Mouse (Mus musculus) heart, embryonic 14.5 days (tissue): ENCODE results near the gene Vmn2r16. TPM values are rescaled to one million over a fixed set of nuclear protein-coding genes. Genes with fewer than 3 reads are reported as not detected.

Experiments
- ATAC-seq: fragments of 200-750 bp; cut with Nextera tagmentation; 2 replicates; pipeline ENCODE4 v1.8.0; 2017; ENCODE audit warnings: low read depth, moderate TSS enrichment; ENCODE audit not compliant: insufficient number of reproducible peaks, insufficient read depth, low FRiP score
- H3K27ac ChIP-seq, 2 experiments: fragments of 200-500 bp in 1 of 2; fragments of 300-500 bp in 1 of 2; sonication (generic) in 1 of 2; replicated peaks in 1 of 2; 2 replicates each; pipeline ENCODE4 v1.5.1; 2012 to 2014; ENCODE audit warnings: low read depth in 2 of 2, low read length in 2 of 2, control low read depth in 1 of 2, mild to moderate bottlenecking in 1 of 2, mixed read lengths in 1 of 2; ENCODE audit not compliant: control insufficient read depth in 1 of 2, insufficient read depth in 1 of 2
- H3K27me3 ChIP-seq: fragments of 300-500 bp; sonication (generic); 2 replicates; pipeline ENCODE4 v1.6.1; 2014; ENCODE audit warnings: mild to moderate bottlenecking, low read length, control low read depth; ENCODE audit not compliant: control insufficient read depth, insufficient read depth
- H3K36me3 ChIP-seq: fragments of 300-500 bp; sonication (generic); 2 replicates; pipeline ENCODE4 v1.6.1; 2014; ENCODE audit warnings: mild to moderate bottlenecking, control low read depth, low read length, mixed read lengths; ENCODE audit not compliant: control insufficient read depth, insufficient read depth
- H3K4me1 ChIP-seq, 2 experiments: fragments of 200-500 bp in 1 of 2; fragments of 300-500 bp in 1 of 2; sonication (generic) in 1 of 2; 2 replicates each; pipeline ENCODE4 v1.6.1; 2012 to 2014; ENCODE audit warnings: low read length in 2 of 2, control low read depth in 1 of 2, mixed read lengths in 1 of 2; ENCODE audit not compliant: control insufficient read depth in 2 of 2, insufficient read depth in 2 of 2
- H3K4me2 ChIP-seq: fragments of 300-500 bp; sonication (generic); 2 replicates; pipeline ENCODE4 v1.6.1; 2014; ENCODE audit warnings: mild to moderate bottlenecking, low read length
- H3K4me3 ChIP-seq, 2 experiments: fragments of 200-500 bp in 1 of 2; fragments of 300-500 bp in 1 of 2; sonication (generic) in 1 of 2; 2 replicates each; pipeline ENCODE4 v1.5.1; 2012 to 2014; ENCODE audit warnings: low read length in 2 of 2, mild to moderate bottlenecking in 2 of 2, control low read depth in 1 of 2, low read depth in 1 of 2, moderate library complexity in 1 of 2; ENCODE audit not compliant: control insufficient read depth in 1 of 2, insufficient read depth in 1 of 2
- H3K9ac ChIP-seq: fragments of 300-500 bp; sonication (generic); 2 replicates; pipeline ENCODE4 v1.6.1; 2014; ENCODE audit warnings: mild to moderate bottlenecking, low read length
- H3K9me3 ChIP-seq: fragments of 300-500 bp; sonication (generic); 2 replicates; pipeline ENCODE4 v1.6.1; 2016; ENCODE audit warnings: low read length, control low read depth; ENCODE audit not compliant: control insufficient read depth
- WGBS: fragments of 180-500 bp; shearing (Covaris S2); extraction: QIAGEN DNeasy Blood & Tissue Kit; methylation state at CpG from one replicate; pipeline ENCODE4 v1.1.7; 2014; 5-methylcytosine and 5-hydroxymethylcytosine counted together
- polyA plus RNA-seq: library from polyadenylated mRNA; unstranded; fragments of >200 nt; fragmentation: Nextera tagmentation; extraction: Ambion mirVana; gene quantifications from 2 replicates; pipeline ENCODE4 v1.2.1, GENCODE M21; 2014

Vmn2r16 gene
- not detected in 2 replicates for polyA plus RNA-seq

DNA sequence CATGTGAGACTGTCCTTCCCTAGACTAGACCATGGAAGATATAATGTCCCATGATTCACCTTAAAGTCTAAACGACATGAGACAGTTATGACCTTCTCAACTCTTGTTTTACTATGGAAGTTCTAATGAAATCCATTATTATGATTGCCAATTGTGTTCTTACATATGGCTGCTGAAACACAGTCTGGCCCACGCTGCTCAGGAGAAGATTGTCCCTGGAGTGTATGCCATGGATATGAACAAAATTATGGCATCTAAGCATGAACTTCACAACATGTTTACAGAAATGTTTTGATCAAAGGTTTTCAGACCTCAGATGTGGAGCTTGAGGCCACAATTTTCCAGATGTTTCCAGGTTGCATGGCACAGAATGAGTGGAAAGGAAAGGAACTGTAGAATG, at the start of gene Vmn2r16:
Gene Vmn2r16, plus strand, starts transcription at position 301 of the 400 bp plus-strand sequence.
- Histone ChIP-seq H3K9me3 (peaks cover 18% of the 10 kb centered on the region), H3K36me3 (no peaks in the 10 kb centered on the region), H3K27ac (no peak within 1 kb of the TSS), H3K9ac (no peak within 1 kb of the TSS), H3K4me2 (no peak within 1 kb of the TSS), H3K27me3 (no peaks in the 10 kb centered on the region), H3K4me1 (no peaks in the 10 kb centered on the region), H3K4me3 (no peak within 1 kb of the TSS)
- WGBS: 42% methylated on average over 2 of the region's 2 CpGs
- no peak for ATAC-seq

DNA sequence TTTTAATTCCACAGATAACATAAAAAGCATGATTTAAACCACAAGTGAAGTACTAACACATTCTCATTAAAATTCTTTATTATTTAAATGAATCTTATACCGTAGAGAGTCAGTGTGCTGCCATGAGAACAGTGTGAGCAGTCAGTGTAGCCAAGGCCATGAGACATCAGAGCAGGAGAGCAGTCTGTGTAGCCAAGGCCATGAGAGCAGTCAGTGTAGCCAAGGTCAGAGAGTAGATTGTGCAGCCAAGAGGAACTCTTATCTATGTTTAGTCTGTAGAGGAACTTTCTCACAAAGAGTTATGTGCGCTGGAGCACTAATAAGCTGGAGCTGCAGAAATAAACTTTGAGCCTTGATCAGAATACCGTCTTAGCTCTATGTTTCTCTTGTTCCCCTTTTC, 35.3 kb upstream of the Vmn2r16 start:
- H3K36me3 ChIP-seq: no peaks in the 10 kb centered on the region
- H3K27ac ChIP-seq: no peak overlapping the region
- 67% methylated on average over 3 of the region's 3 CpGs for whole genome bisulfite sequencing
- H3K4me3 ChIP-seq: no peak overlapping the region
- H3K27me3 ChIP-seq: no peaks in the 10 kb centered on the region
- no peak overlapping the region for H3K9ac ChIP-seq
- no peaks in the 10 kb centered on the region for H3K4me1 ChIP-seq
- no peak overlapping the region for H3K4me2 ChIP-seq
- H3K9me3 ChIP-seq: peaks cover 3% of the 10 kb centered on the region; the same call in 1 of the 2 replicates
- no peak for ATAC-seq

DNA sequence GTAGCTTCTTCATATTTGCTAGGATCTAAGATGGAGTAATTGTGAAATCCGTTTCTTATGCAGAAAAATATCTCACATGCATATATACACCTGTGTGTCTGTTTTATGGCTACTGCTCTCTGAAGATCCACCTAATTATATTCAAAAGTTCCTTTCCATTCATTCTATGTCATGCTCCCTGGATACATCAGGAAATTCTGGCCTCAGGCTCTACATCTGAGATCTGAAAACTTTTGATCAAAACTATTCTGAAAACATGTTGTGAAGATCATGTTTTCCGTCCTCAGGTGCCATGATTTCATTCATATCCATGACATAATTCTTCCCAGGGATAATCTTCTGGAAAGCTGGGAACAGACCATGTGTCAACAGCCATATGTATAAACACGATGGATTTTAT, 32.4 kb upstream of the Vmn2r16 start, which contains the start of gene Vmn2r15:
Gene Vmn2r15, minus strand, starts transcription at position 101 of the 400 bp plus-strand sequence.
- H3K4me3 ChIP-seq: no peak within 1 kb of the TSS
- 38% methylated on average over 3 of the region's 3 CpGs for WGBS

DNA sequence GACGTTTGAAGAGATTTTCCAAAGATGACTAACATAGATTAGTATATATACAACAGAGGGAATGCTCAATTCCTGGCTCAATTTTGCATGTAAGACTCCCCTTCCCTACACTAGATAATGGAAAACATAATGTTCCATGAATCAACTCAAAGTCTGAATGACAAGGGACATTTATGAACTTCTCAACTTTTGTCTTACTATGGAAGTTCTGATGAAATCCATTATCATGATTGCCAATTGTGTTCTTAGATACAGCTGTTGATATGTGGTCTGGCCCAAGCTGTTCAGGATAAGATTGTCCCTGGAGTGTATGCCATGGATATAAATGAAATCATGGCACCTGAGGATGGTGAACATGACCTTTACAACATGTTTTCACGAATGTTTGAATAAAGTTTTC, 89.4 kb downstream of the Vmn2r16 start, which contains the start of gene Vmn2r17:
Gene Vmn2r17, plus strand, starts transcription at position 301 of the 400 bp plus-strand sequence.
- Histone ChIP-seq H3K27me3 (no peaks in the 10 kb centered on the region), H3K4me2 (no peak within 1 kb of the TSS), H3K36me3 (no peaks in the 10 kb centered on the region), H3K27ac (no peak within 1 kb of the TSS), H3K4me3 (no peak within 1 kb of the TSS), H3K4me1 (no peaks in the 10 kb centered on the region), H3K9me3 (0 out of 2 replicates have a peak, but pooled peaks cover 11% of the 10 kb centered on the region), H3K9ac (no peak within 1 kb of the TSS)
- 44% methylated on average over 2 of the region's 2 CpGs for WGBS
- ATAC-seq: no peak

More for the DNA sequence above, 32.4 kb upstream of the Vmn2r16 start, which contains the start of gene Vmn2r15:
- Histone ChIP-seq H3K27ac (no peak within 1 kb of the TSS), H3K9me3 (0 out of 2 replicates have a peak, but pooled peaks cover 3% of the 10 kb centered on the region), H3K27me3 (no peaks in the 10 kb centered on the region), H3K4me1 (no peaks in the 10 kb centered on the region), H3K4me2 (no peak within 1 kb of the TSS), H3K9ac (no peak within 1 kb of the TSS), H3K36me3 (no peaks in the 10 kb centered on the region)
- ATAC-seq: no peak

Other genes starting within 250 kb of the Vmn2r16 start
- gene Vmn2r12, start 232.2 kb upstream of the Vmn2r16 start, polyA plus RNA-seq: not detected in 2 replicates
- not detected in 2 replicates for gene Vmn2r13, start 138.0 kb upstream of the Vmn2r16 start, polyA plus RNA-seq
- not detected in 2 replicates for gene Vmn2r14, start 105.5 kb upstream of the Vmn2r16 start, polyA plus RNA-seq
- not detected in 2 replicates for gene Vmn2r15, start 32.5 kb upstream of the Vmn2r16 start, polyA plus RNA-seq
- not detected in 2 replicates for gene Vmn2r17, start 89.5 kb downstream of the Vmn2r16 start, polyA plus RNA-seq
- gene Crlf2, start 228.8 kb downstream of the Vmn2r16 start, polyA plus RNA-seq: 6.9 and 7.0 TPM in 2 replicates